Mouse (Mus musculus): ENCODE results near the gene Myo3b. TPM values are rescaled to one million over a fixed set of nuclear protein-coding genes. Genes with fewer than 3 reads are reported as not detected.
A peak's percentile ranks its signal among the peaks of the same experiment; 100 is the strongest.

Myo3b gene
- polyA plus RNA-seq, 1 experiment from 2014 or later: not detected

- peaks cover 21% of the 10 kb centered on the region for H3K4me1 ChIP-seq
- no peaks in the 10 kb centered on the region; the same call in 1 of the 2 replicates for H3K27me3 ChIP-seq (ENCODE audit: low read depth, poor library complexity, severe bottlenecking)
- no peak overlapping the region for H3K27ac ChIP-seq (replicated peaks)
- H3K4me3 ChIP-seq: no peak overlapping the region
- WGBS: 92% methylated on average over 8 of the region's 8 CpGs
- no peak for DNase-seq (ENCODE audit: low spot score)
- H3K9me3 ChIP-seq (replicated peaks): no peaks in the 10 kb centered on the region
- H3K36me3 ChIP-seq: no peaks in the 10 kb centered on the region
Observed at GRCm38 (mm10) chr2:70340224-70340623, 301.3 kb downstream of the Myo3b start.

DNA sequence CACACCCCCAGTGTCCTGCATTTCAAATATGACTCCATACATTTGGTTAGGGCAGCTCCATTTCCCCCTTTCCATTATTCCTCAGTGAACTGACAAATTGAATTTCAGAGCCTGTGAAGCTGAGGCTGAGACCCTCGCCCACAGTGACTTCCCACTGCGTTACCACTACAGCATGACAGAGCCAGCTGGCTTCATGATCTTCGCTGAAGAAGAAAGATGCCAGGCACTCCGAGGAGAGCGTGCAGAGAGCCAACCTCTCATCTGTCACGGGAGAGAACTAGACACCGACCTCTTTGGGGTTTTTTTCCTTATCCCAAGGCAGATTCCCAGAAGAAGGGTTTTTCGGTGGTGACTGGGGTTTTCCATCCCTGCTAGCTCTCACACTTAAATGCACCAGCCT lies 306.2 kb downstream of the Myo3b start:
- DNase-seq (ENCODE audit: low spot score): no peak
- no peak overlapping the region for H3K4me3 ChIP-seq
- 0 out of 2 replicates have a peak, but pooled peaks cover 2% of the 10 kb centered on the region for H3K4me1 ChIP-seq
- H3K27me3 ChIP-seq (ENCODE audit: low read depth, poor library complexity, severe bottlenecking): no peaks in the 10 kb centered on the region; the same call in 1 of the 2 replicates
- no peaks in the 10 kb centered on the region for H3K9me3 ChIP-seq (replicated peaks)
- no peak overlapping the region for H3K27ac ChIP-seq (replicated peaks)
- no peaks in the 10 kb centered on the region for H3K36me3 ChIP-seq
- 86% methylated on average over 8 of the region's 8 CpGs for WGBS

- no peak overlapping the region for H3K4me3 ChIP-seq
- H3K9me3 ChIP-seq (replicated peaks): no peaks in the 10 kb centered on the region
- H3K36me3 ChIP-seq: no peaks in the 10 kb centered on the region
- H3K27me3 ChIP-seq (ENCODE audit: low read depth, poor library complexity, severe bottlenecking): no peaks in the 10 kb centered on the region; the same call in 1 of the 2 replicates
- H3K4me1 ChIP-seq: 0 out of 2 replicates have a peak, but pooled peaks cover 2% of the 10 kb centered on the region
- no peak overlapping the region for H3K27ac ChIP-seq (replicated peaks)
- 58% methylated on average over 1 of the region's 1 CpGs for WGBS
- DNase-seq (ENCODE audit: low spot score): no peak
Observed at GRCm38 (mm10) chr2:70347511-70347910, 308.6 kb downstream of the Myo3b start.

DNA sequence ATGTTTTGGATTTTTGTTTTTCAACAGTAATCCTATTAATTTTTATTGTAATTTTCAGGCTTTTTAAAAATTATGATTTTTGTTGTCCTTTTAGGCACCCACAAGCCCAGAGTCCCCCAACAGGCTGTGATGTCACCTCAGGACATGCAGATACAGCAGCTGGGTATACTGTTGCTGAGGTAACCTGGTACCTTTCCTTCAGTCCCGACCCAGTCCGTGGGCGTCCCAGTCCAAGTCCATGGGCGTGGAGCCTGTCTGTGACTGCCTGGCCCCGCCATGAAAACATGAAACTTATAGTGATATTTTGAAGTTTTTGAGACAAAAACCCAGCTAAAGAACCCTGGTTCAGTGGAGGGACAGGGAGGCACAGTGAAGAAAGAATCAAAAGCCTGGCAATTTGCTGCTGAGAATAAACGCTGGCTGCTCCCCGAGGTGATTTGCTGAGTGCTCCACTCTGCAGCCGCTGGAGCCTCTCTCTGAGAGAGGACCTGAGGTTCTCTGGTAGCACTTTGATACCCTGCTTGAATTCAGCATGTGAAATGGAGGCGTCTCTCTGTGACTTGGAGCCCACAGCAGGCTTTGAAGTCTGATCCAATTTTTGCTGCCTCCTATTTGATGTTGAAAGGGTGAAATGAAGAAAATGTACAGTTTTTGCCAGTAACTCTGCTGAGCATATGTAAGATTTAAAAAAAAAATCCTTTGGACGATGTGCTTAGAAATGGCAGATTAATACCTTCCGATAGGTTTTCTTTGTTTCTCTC lies 310.0 kb downstream of the Myo3b start:
- H3K4me3 ChIP-seq: no peak overlapping the region
- no peaks in the 10 kb centered on the region for H3K9me3 ChIP-seq (replicated peaks)
- 80% methylated on average over 11 of the region's 11 CpGs for WGBS
- no peaks in the 10 kb centered on the region for H3K36me3 ChIP-seq
- H3K27ac ChIP-seq (replicated peaks): no peak overlapping the region
- no peak for DNase-seq (ENCODE audit: low spot score)
- 0 out of 2 replicates have a peak, but pooled peaks cover 2% of the 10 kb centered on the region for H3K4me1 ChIP-seq
- no peaks in the 10 kb centered on the region for H3K27me3 ChIP-seq (ENCODE audit: low read depth, poor library complexity, severe bottlenecking)

DNA sequence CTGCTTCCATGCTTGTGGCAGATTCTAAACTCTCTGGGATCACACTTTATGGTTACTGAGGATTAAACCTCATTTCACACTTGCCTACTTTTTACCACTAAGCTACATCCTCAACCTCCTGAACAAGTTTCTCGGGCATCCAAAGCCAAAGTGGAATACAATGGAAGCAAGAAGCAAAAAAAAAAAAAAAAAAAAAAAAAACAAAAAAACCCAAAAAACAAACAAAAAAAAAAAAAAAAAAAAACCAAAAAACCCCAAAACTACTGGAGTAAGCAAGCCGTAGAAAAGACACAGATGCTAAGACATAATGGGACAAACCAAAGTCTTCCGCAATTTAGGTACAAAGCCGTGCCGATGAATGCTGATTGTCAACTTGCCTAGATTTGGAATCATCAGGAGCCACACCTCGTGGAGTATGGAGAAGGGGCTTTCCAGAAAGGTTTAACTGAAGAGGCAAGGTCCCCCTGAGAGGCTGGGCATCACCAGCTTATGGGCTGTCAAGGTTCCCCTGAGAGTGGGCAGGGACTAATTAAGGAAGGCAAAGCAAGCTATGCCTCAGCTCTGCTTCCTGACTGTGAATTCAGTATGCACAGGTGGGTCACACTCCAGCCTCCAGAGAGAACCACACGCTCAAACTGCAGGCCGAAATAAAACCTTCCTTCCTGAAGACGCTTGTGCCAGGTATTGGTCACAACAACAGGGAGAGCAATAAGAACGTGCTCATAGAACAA lies 313.7 kb downstream of the Myo3b start:
- Histone ChIP-seq H3K36me3 (no peaks in the 10 kb centered on the region), H3K4me1 (no peaks in the 10 kb centered on the region), H3K27ac (replicated peaks) (no peak overlapping the region), H3K4me3 (no peak overlapping the region), H3K27me3 (ENCODE audit: low read depth, poor library complexity, severe bottlenecking) (no peaks in the 10 kb centered on the region), H3K9me3 (replicated peaks) (peaks cover 6% of the 10 kb centered on the region; the same call in 1 of the 2 replicates)
- no peak for DNase-seq (ENCODE audit: low spot score)
- WGBS: 89% methylated on average over 10 of the region's 10 CpGs

GRCm38 (mm10) chr2:70354056-70354455 lies 315.1 kb downstream of the Myo3b start:
- WGBS: 87% methylated on average over 4 of the region's 4 CpGs
- no peak for DNase-seq (ENCODE audit: low spot score)
- H3K27ac ChIP-seq (replicated peaks): no peak overlapping the region
- no peaks in the 10 kb centered on the region for H3K27me3 ChIP-seq (ENCODE audit: low read depth, poor library complexity, severe bottlenecking)
- H3K4me1 ChIP-seq: no peaks in the 10 kb centered on the region
- no peaks in the 10 kb centered on the region for H3K36me3 ChIP-seq
- H3K9me3 ChIP-seq (replicated peaks): peaks cover 6% of the 10 kb centered on the region; the same call in 1 of the 2 replicates
- no peak overlapping the region for H3K4me3 ChIP-seq

DNA sequence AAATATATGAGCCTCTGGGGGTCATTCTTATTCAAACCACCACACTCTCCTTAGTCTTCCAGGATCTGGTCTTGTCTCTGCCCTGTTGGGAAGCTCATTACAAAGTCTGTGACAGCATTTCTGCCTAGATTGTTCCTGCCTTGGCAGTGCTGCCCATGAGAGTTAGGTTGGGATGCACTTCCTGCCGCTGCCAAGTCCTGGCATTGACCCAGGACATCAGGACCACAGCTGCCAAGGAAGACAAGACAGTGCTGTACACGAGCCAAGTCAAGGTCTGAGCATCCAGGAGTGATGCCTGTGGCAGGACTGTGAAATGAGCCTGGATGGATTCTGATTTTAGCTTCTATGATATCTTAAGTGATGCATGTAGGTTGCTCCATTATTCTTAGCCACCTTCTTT lies 316.1 kb downstream of the Myo3b start:
- H3K9me3 ChIP-seq (replicated peaks): peaks cover 6% of the 10 kb centered on the region; the same call in 1 of the 2 replicates
- no peak for DNase-seq (ENCODE audit: low spot score)
- H3K4me1 ChIP-seq: no peaks in the 10 kb centered on the region
- no peak overlapping the region for H3K4me3 ChIP-seq
- no peaks in the 10 kb centered on the region for H3K27me3 ChIP-seq (ENCODE audit: low read depth, poor library complexity, severe bottlenecking)
- WGBS: 90% methylated on average over 2 of the region's 2 CpGs
- no peaks in the 10 kb centered on the region for H3K36me3 ChIP-seq
- no peak overlapping the region for H3K27ac ChIP-seq (replicated peaks)

DNA sequence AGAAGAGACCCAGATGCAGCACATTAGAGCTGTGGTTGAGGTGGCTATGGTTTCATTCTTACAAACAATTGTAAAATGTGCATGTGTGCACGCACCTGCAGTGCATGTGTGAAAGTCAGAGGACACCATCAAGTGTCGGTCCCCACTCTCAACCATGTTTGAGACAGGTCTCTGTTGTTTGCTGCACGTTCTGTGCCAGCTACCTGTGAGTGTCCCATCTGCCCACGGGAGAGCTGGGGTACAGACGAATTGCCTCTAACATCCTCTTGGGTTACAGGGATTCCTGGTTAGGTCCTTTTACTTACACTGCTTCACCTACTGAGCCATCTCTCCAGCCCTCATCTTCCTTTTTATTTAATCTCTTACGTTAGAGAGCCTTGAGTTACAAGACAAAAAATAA lies 330.5 kb downstream of the Myo3b start:
- Histone ChIP-seq H3K36me3 (no peaks in the 10 kb centered on the region), H3K27me3 (ENCODE audit: low read depth, poor library complexity, severe bottlenecking) (no peaks in the 10 kb centered on the region), H3K27ac (replicated peaks) (no peak overlapping the region), H3K9me3 (replicated peaks) (no peaks in the 10 kb centered on the region), H3K4me3 (no peak overlapping the region), H3K4me1 (no peaks in the 10 kb centered on the region)
- 86% methylated on average over 6 of the region's 6 CpGs for WGBS
- no peak for DNase-seq (ENCODE audit: low spot score)

- 81% methylated on average over 6 of the region's 6 CpGs for WGBS
- Histone ChIP-seq H3K4me1 (no peaks in the 10 kb centered on the region; the same call in 1 of the 2 replicates), H3K9me3 (replicated peaks) (no peaks in the 10 kb centered on the region)
Observed at GRCm38 (mm10) chr2:70379341-70379740, 340.4 kb downstream of the Myo3b start.

DNA sequence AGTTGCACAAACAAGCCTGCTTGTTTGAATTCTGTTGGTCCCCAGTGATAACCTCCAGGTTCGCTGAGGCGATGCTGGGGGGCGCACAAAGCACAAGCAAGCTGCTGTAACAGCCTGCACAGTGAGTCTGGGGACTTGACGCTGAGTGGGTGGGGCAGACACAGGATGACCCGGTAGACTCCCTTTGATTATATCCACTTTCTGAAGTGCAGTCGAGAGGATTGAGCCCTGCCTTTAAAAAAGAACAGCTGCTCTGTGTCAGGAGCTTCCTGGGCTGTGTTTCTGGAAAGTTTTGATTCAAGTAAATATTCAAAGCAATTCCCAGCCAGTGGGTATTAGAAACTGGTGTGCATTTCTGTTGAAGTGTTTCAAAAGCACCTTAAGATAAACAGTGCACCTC lies 341.0 kb downstream of the Myo3b start:
- no peaks in the 10 kb centered on the region; the same call in 1 of the 2 replicates for H3K4me1 ChIP-seq
- no peak overlapping the region for H3K27ac ChIP-seq (replicated peaks)
- WGBS: 40% methylated on average over 6 of the region's 6 CpGs

More at GRCm38 (mm10) chr2:70379341-70379740, 340.4 kb downstream of the Myo3b start:
- no peak for DNase-seq (ENCODE audit: low spot score)
- H3K27me3 ChIP-seq (ENCODE audit: low read depth, poor library complexity, severe bottlenecking): no peaks in the 10 kb centered on the region
- H3K4me3 ChIP-seq: no peak overlapping the region
- no peak overlapping the region for H3K27ac ChIP-seq (replicated peaks)
- no peaks in the 10 kb centered on the region for H3K36me3 ChIP-seq

DNA sequence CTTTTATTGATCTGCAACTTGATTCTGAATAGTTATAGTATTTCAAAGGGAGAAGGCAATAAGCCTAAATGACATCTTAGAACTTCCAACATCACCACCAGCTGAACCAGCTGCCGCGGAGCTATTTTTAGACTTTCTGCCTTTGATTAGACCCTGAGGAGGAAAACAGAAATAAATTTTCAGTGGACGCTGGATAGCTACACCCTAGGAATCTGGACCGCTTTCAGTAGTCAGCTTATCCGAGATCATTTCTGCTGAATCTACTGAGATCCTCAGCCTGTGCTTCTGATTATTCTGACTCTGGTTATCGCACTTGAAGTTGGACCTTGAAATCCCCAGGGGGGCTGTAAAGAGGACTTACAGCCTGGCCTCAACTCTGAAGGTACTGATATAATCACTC lies 349.7 kb downstream of the Myo3b start:
- Histone ChIP-seq H3K4me1 (peaks cover 17% of the 10 kb centered on the region), H3K27ac (replicated peaks) (no peak overlapping the region), H3K27me3 (ENCODE audit: low read depth, poor library complexity, severe bottlenecking) (no peaks in the 10 kb centered on the region), H3K4me3 (no peak overlapping the region), H3K36me3 (no peaks in the 10 kb centered on the region), H3K9me3 (replicated peaks) (no peaks in the 10 kb centered on the region)
- DNase-seq (ENCODE audit: low spot score): peak; percentile 19
- WGBS: 63% methylated on average over 6 of the region's 6 CpGs

More for the DNA sequence above, 341.0 kb downstream of the Myo3b start:
- Histone ChIP-seq H3K4me3 (no peak overlapping the region), H3K9me3 (replicated peaks) (no peaks in the 10 kb centered on the region), H3K36me3 (no peaks in the 10 kb centered on the region), H3K27me3 (ENCODE audit: low read depth, poor library complexity, severe bottlenecking) (no peaks in the 10 kb centered on the region)
- no peak for DNase-seq (ENCODE audit: low spot score)

GRCm38 (mm10) chr2:70389162-70389561 lies 350.2 kb downstream of the Myo3b start:
- H3K27ac ChIP-seq (replicated peaks): no peak overlapping the region
- no peaks in the 10 kb centered on the region for H3K27me3 ChIP-seq (ENCODE audit: low read depth, poor library complexity, severe bottlenecking)
- H3K4me3 ChIP-seq: no peak overlapping the region
- no peaks in the 10 kb centered on the region for H3K9me3 ChIP-seq (replicated peaks)
- peaks cover 17% of the 10 kb centered on the region for H3K4me1 ChIP-seq
- DNase-seq (ENCODE audit: low spot score): no peak
- H3K36me3 ChIP-seq: no peaks in the 10 kb centered on the region
- 88% methylated on average over 1 of the region's 1 CpGs for WGBS

Measured in midbrain, embryonic 10.5 days (tissue).